Mouse (Mus musculus): ENCODE measurements around the gene Ptdss2. TPM values are rescaled to one million over a fixed set of nuclear protein-coding genes. Genes with fewer than 3 reads are reported as not detected.

Gene Ptdss2
- polyA plus RNA-seq, 1 experiment from 2014 or later: 84.7 TPM

DNA sequence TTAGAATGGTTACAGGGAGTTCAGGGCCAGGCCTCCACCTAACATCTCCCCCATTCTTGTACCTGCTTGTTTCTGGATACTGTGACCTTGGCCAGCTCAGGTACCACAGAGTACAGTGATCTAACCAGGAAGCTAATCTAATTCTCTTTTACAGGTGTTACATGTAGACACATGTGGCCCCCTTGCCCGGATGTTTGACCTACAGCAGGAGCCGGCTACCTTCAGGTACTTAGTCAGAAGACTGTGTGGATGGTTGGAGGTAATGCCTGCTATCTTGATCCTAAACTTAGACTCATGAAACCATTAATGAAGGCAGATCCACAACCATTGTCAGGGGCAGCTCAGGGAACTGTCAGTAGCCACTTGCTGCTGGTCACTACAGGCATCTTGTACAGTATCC, 73.6 kb downstream of the Ptdss2 start:
- Histone ChIP-seq H3K4me3 (no peak overlapping the region; the same call in 1 of the 2 replicates), H3K9me3 (no peaks in the 10 kb centered on the region), H3K27me3 (no peaks in the 10 kb centered on the region), H3K36me3 (peaks cover 15% of the 10 kb centered on the region), H3K4me2 (replicated peaks) (peak overlapping the region; percentile 95), H3K27ac (no peak overlapping the region), H3K9ac (no peak overlapping the region), H3K4me1 (peaks cover 21% of the 10 kb centered on the region)
- ATAC-seq (ENCODE audit: insufficient number of reproducible peaks, insufficient read depth, low FRiP score, low TSS enrichment): no peak
- 80% methylated on average over 2 of the region's 2 CpGs for WGBS

DNA sequence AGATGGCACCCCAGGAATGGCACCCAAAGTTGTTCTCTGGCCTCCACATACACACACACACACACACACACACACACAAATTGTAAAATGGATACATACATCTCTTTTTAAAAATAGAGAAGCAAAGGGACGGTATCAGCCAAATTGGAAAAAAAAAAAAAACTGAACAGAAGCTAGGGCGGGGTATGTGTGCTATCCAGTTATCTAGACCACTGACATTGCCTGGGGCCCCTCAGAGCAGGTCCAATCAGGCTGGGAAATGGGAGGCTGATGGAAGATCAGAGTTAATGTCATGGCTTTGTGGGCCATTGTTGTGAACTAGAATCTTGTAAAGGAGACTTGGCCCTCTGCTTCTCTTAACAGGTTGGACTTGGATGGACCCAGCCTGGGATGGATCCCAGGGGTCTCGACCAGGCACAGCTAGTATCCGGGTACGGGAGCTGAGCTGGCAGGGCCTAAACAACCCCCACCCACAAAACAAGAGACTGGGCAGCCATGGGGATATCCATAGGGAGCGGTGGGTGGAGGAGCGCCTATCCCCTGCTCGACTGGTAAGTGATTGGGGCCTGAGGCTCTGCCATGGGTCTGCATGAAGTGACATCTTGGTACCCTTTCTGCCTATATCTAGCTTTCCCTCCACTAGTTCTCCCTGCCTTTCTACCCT, 74.6 kb downstream of the Ptdss2 start:
- Histone ChIP-seq H3K4me3 (no peak overlapping the region), H3K9ac (no peak overlapping the region), H3K27ac (no peak overlapping the region), H3K27me3 (no peaks in the 10 kb centered on the region), H3K9me3 (no peaks in the 10 kb centered on the region), H3K4me1 (peaks cover 21% of the 10 kb centered on the region), H3K36me3 (peaks cover 6% of the 10 kb centered on the region), H3K4me2 (replicated peaks) (no peak overlapping the region)
- no peak for ATAC-seq (ENCODE audit: insufficient number of reproducible peaks, insufficient read depth, low FRiP score, low TSS enrichment)
- WGBS: 94% methylated on average over 8 of the region's 8 CpGs

DNA sequence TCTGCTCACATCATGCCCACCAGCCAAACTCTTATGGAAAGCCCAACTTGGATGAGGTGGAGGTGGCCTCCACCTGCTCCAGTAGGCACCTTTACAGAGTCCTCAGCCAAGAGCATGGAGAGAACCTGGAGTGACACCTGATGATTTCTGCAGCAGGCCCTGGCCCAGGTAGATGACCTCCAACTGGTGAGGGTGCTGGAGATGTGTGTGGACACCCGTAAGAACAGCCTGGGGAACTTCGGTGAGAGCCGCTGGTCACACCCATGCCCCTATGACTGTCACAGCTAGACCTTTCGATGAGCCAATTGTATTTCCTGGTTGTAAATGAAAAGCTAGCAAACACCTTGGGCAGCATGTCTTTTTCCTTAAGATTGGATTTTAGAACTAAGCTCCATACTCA, 75.9 kb downstream of the Ptdss2 start:
- H3K4me1 ChIP-seq: peaks cover 9% of the 10 kb centered on the region
- no peak overlapping the region for H3K4me3 ChIP-seq
- H3K36me3 ChIP-seq: no peaks in the 10 kb centered on the region
- H3K9ac ChIP-seq: no peak overlapping the region
- ATAC-seq (ENCODE audit: insufficient number of reproducible peaks, insufficient read depth, low FRiP score, low TSS enrichment): no peak
- H3K4me2 ChIP-seq (replicated peaks): no peak overlapping the region
- H3K27me3 ChIP-seq: no peaks in the 10 kb centered on the region
- no peak overlapping the region for H3K27ac ChIP-seq
- 98% methylated on average over 4 of the region's 4 CpGs for WGBS
- no peaks in the 10 kb centered on the region for H3K9me3 ChIP-seq

DNA sequence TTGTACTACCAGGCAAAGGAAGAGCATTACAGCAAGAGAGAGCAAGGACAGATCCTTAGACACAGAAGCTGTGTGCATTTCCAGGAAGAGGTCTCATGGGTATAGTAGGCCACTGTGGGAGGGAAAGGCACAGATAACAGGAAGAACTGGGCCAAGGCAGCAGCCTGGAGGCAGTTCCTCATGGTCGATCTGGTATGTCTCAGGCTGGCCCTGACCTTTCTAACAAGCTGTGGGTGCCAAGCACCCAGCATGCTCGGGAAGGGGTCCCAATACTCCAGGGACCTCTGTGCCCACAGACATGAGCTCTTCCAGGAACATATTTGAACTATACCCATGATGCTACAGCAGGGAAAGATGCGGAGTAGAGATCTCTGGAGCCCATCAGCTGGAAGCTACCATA, 82.4 kb downstream of the Ptdss2 start:
- H3K4me3 ChIP-seq: no peak overlapping the region
- no peak overlapping the region for H3K9ac ChIP-seq
- WGBS: 76% methylated on average over 3 of the region's 3 CpGs
- H3K9me3 ChIP-seq: no peaks in the 10 kb centered on the region
- H3K27ac ChIP-seq: no peak overlapping the region
- no peaks in the 10 kb centered on the region for H3K4me1 ChIP-seq
- no peak for ATAC-seq (ENCODE audit: insufficient number of reproducible peaks, insufficient read depth, low FRiP score, low TSS enrichment)
- H3K4me2 ChIP-seq (replicated peaks): no peak overlapping the region
- H3K27me3 ChIP-seq: no peaks in the 10 kb centered on the region
- H3K36me3 ChIP-seq: no peaks in the 10 kb centered on the region

DNA sequence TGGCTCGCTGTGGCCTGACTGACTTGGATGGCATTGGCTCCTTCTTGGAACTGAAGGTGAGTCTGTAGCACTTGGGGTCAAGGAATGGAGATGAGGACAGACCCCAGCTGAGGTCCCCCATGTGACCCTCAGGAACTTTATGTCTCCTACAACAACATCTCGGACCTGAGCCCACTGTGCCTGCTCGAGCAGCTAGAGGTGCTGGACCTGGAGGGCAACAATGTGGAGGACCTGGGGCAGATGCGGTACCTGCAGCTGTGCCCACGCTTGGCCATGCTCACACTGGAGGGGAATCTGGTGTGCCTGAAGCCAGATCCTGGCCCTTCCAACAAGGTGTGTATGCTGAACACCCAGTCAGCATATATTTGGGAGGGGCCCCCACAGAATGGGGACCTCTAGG, 83.3 kb downstream of the Ptdss2 start:
- Histone ChIP-seq H3K36me3 (no peaks in the 10 kb centered on the region), H3K27ac (no peak overlapping the region), H3K27me3 (no peaks in the 10 kb centered on the region), H3K9me3 (no peaks in the 10 kb centered on the region), H3K9ac (no peak overlapping the region), H3K4me1 (no peaks in the 10 kb centered on the region), H3K4me3 (no peak overlapping the region), H3K4me2 (replicated peaks) (no peak overlapping the region)
- 88% methylated on average over 5 of the region's 5 CpGs for WGBS
- ATAC-seq (ENCODE audit: insufficient number of reproducible peaks, insufficient read depth, low FRiP score, low TSS enrichment): no peak; the same call in 1 of the 2 replicates

DNA sequence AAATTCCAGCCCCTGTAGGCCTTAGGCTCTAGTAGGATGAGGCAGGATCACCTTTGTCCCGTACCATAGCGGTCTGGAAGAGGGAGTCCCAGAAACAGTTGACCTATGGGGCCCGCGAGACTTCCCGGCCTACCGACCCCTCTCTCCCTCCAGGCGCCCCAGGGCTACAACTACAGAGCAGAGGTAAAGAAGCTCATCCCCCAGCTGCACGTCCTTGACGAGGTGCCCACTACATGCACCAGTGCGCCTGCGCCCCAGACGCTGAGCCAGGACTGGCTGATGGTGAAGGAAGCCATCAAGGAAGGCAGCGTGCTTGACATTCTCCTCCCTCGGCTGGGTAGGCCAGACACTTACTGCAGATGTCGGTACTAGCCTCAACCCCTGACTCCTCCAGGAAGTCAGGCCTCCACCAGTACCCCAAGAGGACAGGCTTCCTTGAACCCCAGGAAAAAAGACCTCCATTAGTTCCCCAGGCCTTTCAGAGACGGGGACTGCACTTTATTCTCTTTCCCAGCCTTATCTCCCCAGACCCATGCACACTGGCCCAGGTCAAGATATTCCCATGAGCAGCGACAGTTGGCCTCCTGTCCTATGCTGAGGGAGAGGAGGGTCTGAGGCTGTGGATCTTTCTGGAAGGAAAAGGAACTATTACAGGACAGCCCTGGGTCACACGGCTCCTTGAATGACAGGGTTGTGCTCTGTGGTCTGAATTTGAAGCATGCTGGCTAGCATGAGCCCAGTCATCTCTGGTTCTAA, 84.2 kb downstream of the Ptdss2 start:
- no peak for ATAC-seq (ENCODE audit: insufficient number of reproducible peaks, insufficient read depth, low FRiP score, low TSS enrichment)
- Histone ChIP-seq H3K9ac (no peak overlapping the region), H3K4me1 (no peaks in the 10 kb centered on the region), H3K4me2 (replicated peaks) (no peak overlapping the region), H3K9me3 (no peaks in the 10 kb centered on the region), H3K36me3 (no peaks in the 10 kb centered on the region), H3K27ac (no peak overlapping the region), H3K27me3 (no peaks in the 10 kb centered on the region), H3K4me3 (no peak overlapping the region)
- 89% methylated on average over 18 of the region's 18 CpGs for WGBS

Other genes starting within 250 kb of the Ptdss2 start
- gene Psmd13, start 240.4 kb upstream of the Ptdss2 start, polyA plus RNA-seq (2016; fragmentation: Nextera tagmentation; extraction: Ambion mirVana): 274 and 291 TPM in 2 replicates
- 25.3 and 26.1 TPM in 2 replicates for gene Sirt3, start 240.1 kb upstream of the Ptdss2 start, polyA plus RNA-seq (2016; fragmentation: Nextera tagmentation; extraction: Ambion mirVana)
- 2.4 TPM in 2 replicates for gene Cox8b, start 221.9 kb upstream of the Ptdss2 start, polyA plus RNA-seq (2016; fragmentation: Nextera tagmentation; extraction: Ambion mirVana)
- gene Nlrp6, start 201.5 kb upstream of the Ptdss2 start, polyA plus RNA-seq (2016; fragmentation: Nextera tagmentation; extraction: Ambion mirVana): 0.13 and 0.23 TPM in 2 replicates
- 23.0 and 24.4 TPM in 2 replicates for gene Pgghg, start 181.0 kb upstream of the Ptdss2 start, polyA plus RNA-seq (2016; fragmentation: Nextera tagmentation; extraction: Ambion mirVana)
- 4.2 and 4.5 TPM in 2 replicates for gene Ifitm5, start 172.1 kb upstream of the Ptdss2 start, polyA plus RNA-seq (2016; fragmentation: Nextera tagmentation; extraction: Ambion mirVana)
- 0.65 TPM in 1 of 2 replicates, not detected in the other for gene Gm45717, start 166.4 kb upstream of the Ptdss2 start, polyA plus RNA-seq (2016; fragmentation: Nextera tagmentation; extraction: Ambion mirVana)
- gene Ifitm2, start 166.4 kb upstream of the Ptdss2 start, polyA plus RNA-seq (2016; fragmentation: Nextera tagmentation; extraction: Ambion mirVana): 864 and 899 TPM in 2 replicates
- 35.5 and 37.6 TPM in 2 replicates for gene Ifitm1, start 155.2 kb upstream of the Ptdss2 start, polyA plus RNA-seq (2016; fragmentation: Nextera tagmentation; extraction: Ambion mirVana)
- 48.0 and 52.4 TPM in 2 replicates for gene Ifitm3, start 111.6 kb upstream of the Ptdss2 start, polyA plus RNA-seq (2016; fragmentation: Nextera tagmentation; extraction: Ambion mirVana)
- 0.43 TPM in 1 of 2 replicates, not detected in the other for gene Ifitm6, start 104.5 kb upstream of the Ptdss2 start, polyA plus RNA-seq (2016; fragmentation: Nextera tagmentation; extraction: Ambion mirVana)
- not detected in 2 replicates for gene Gm17387, start 93.3 kb upstream of the Ptdss2 start, polyA plus RNA-seq (2016; fragmentation: Nextera tagmentation; extraction: Ambion mirVana)
- 35.2 and 39.2 TPM in 2 replicates for gene B4galnt4, start 61.3 kb upstream of the Ptdss2 start, polyA plus RNA-seq (2016; fragmentation: Nextera tagmentation; extraction: Ambion mirVana)
- gene Pkp3, start 44.2 kb upstream of the Ptdss2 start, polyA plus RNA-seq (2016; fragmentation: Nextera tagmentation; extraction: Ambion mirVana): 13.3 and 16.2 TPM in 2 replicates
- gene Sigirr, start 21.8 kb upstream of the Ptdss2 start, polyA plus RNA-seq (2016; fragmentation: Nextera tagmentation; extraction: Ambion mirVana): 1.9 and 3.0 TPM in 2 replicates
- 2.2 and 2.5 TPM in 2 replicates for gene Ano9, start 4.6 kb upstream of the Ptdss2 start, polyA plus RNA-seq (2016; fragmentation: Nextera tagmentation; extraction: Ambion mirVana)
- gene Rnh1, start 50.5 kb downstream of the Ptdss2 start, polyA plus RNA-seq (2016; fragmentation: Nextera tagmentation; extraction: Ambion mirVana): 87.9 and 88.1 TPM in 2 replicates
- gene Hras, start 71.6 kb downstream of the Ptdss2 start, polyA plus RNA-seq (2016; fragmentation: Nextera tagmentation; extraction: Ambion mirVana): 91.0 and 111 TPM in 2 replicates
- 12.1 and 13.4 TPM in 2 replicates for gene Lrrc56, start 71.8 kb downstream of the Ptdss2 start, polyA plus RNA-seq (2016; fragmentation: Nextera tagmentation; extraction: Ambion mirVana)
- gene Lmntd2, start 91.7 kb downstream of the Ptdss2 start, polyA plus RNA-seq (2016; fragmentation: Nextera tagmentation; extraction: Ambion mirVana): 3.9 TPM in 2 replicates
- 38.6 and 42.3 TPM in 2 replicates for gene Rassf7, start 93.5 kb downstream of the Ptdss2 start, polyA plus RNA-seq (2016; fragmentation: Nextera tagmentation; extraction: Ambion mirVana)
- 87.1 and 99.9 TPM in 2 replicates for gene Phrf1, start 106.4 kb downstream of the Ptdss2 start, polyA plus RNA-seq (2016; fragmentation: Nextera tagmentation; extraction: Ambion mirVana)
- 0.99 and 1.1 TPM in 2 replicates for gene Irf7, start 144.1 kb downstream of the Ptdss2 start, polyA plus RNA-seq (2016; fragmentation: Nextera tagmentation; extraction: Ambion mirVana)
- gene Cdhr5, start 154.4 kb downstream of the Ptdss2 start, polyA plus RNA-seq (2016; fragmentation: Nextera tagmentation; extraction: Ambion mirVana): not detected in 2 replicates
- 4.0 and 5.0 TPM in 2 replicates for gene Sct, start 156.8 kb downstream of the Ptdss2 start, polyA plus RNA-seq (2016; fragmentation: Nextera tagmentation; extraction: Ambion mirVana)
- 1.7 and 2.3 TPM in 2 replicates for gene Drd4, start 169.6 kb downstream of the Ptdss2 start, polyA plus RNA-seq (2016; fragmentation: Nextera tagmentation; extraction: Ambion mirVana)
- 75.4 and 83.4 TPM in 2 replicates for gene Deaf1, start 205.3 kb downstream of the Ptdss2 start, polyA plus RNA-seq (2016; fragmentation: Nextera tagmentation; extraction: Ambion mirVana)
- 54.3 and 56.7 TPM in 2 replicates for gene Tmem80, start 205.4 kb downstream of the Ptdss2 start, polyA plus RNA-seq (2016; fragmentation: Nextera tagmentation; extraction: Ambion mirVana)
- 5.6 and 5.7 TPM in 2 replicates for gene Eps8l2, start 216.5 kb downstream of the Ptdss2 start, polyA plus RNA-seq (2016; fragmentation: Nextera tagmentation; extraction: Ambion mirVana)

Data from embryonic facial prominence, embryonic 12.5 days (tissue).